Mouse (Mus musculus) heart, embryonic 11.5 days (tissue): Measurements from ENCODE around the gene 9230102O04Rik. TPM values are rescaled to one million over a fixed set of nuclear protein-coding genes. Genes with fewer than 3 reads are reported as not detected.

ENCODE experiments used
- polyA plus RNA-seq: library from polyadenylated mRNA; unstranded; fragments of >200 nt; fragmentation: Nextera tagmentation; extraction: Ambion mirVana; gene quantifications from 2 replicates; pipeline ENCODE4 v1.2.1, GENCODE M21; 2014

9230102O04Rik gene
- polyA plus RNA-seq, 1 experiment from 2014 or later = 0.89 TPM

Other genes starting within 250 kb of the 9230102O04Rik start
- 1.2 TPM in 1 of 2 replicates, not detected in the other for gene 4930412O13Rik, start 8.3 kb downstream of the 9230102O04Rik start, polyA plus RNA-seq
- 9.7 and 9.8 TPM in 2 replicates for gene Gata3, start 494 bp upstream of the 9230102O04Rik start, polyA plus RNA-seq
- gene Taf3, start 159.1 kb upstream of the 9230102O04Rik start, polyA plus RNA-seq = 10.0 and 11.9 TPM in 2 replicates
- 1,104 and 1,135 TPM in 2 replicates for gene Atp5c1, start 191.0 kb upstream of the 9230102O04Rik start, polyA plus RNA-seq
- gene Kin, start 191.1 kb upstream of the 9230102O04Rik start, polyA plus RNA-seq = 22.6 and 27.7 TPM in 2 replicates
- gene Itih2, start 241.9 kb upstream of the 9230102O04Rik start, polyA plus RNA-seq = 0.87 and 6.1 TPM in 2 replicates